Mouse (Mus musculus): ENCODE results near the gene Gm17067.
A peak's percentile ranks its signal among the peaks of the same experiment; 100 is the strongest.
"Not testable (repeated sequence)": the region's sequence is repeated elsewhere in the genome, so short reads cannot be mapped to it uniquely, and the experiment has no call there.

The Gm17067 gene

GRCm38 (mm10) chr7:42726917-42727316 is at the start of gene Gm17067:
Gm17067 (minus strand) TSS chr7:42727017.
- not testable (repeated sequence) for DNase-seq

GRCm38 (mm10) chr7:42749836-42750235 is 23.0 kb upstream of the Gm17067 start:
- no peak for DNase-seq

GRCm38 (mm10) chr7:42738536-42739210 is 11.9 kb upstream of the Gm17067 start:
- no peak for DNase-seq

GRCm38 (mm10) chr7:42693251-42693650 is 33.6 kb downstream of the Gm17067 start:
- not testable (repeated sequence) for DNase-seq

- peak; percentile 66 for DNase-seq
Observed at GRCm38 (mm10) chr7:42692362-42693158, 34.3 kb downstream of the Gm17067 start, which contains the start of gene Zfp975. Zfp975 (minus strand) TSS chr7:42692742.

GRCm38 (mm10) chr7:42680081-42680480 is 46.7 kb downstream of the Gm17067 start:
- not testable (repeated sequence) for DNase-seq

- DNase-seq, result not testable (repeated sequence)
Observed at GRCm38 (mm10) chr7:42679646-42680045, 47.2 kb downstream of the Gm17067 start.

GRCm38 (mm10) chr7:42660140-42660539 is 66.7 kb downstream of the Gm17067 start:
- DNase-seq, result not testable (repeated sequence)
